Mouse (Mus musculus) natural killer cell, adult 2 months (primary cell): ENCODE data around the gene Rnf43.

ENCODE experiments used
- DNase-seq, 2 experiments: peaks; one replicate each; pipeline ENCODE4 v3.0.0; 2022; ENCODE audit warnings: low spot score in 2 of 2

Gene Rnf43

DNA sequence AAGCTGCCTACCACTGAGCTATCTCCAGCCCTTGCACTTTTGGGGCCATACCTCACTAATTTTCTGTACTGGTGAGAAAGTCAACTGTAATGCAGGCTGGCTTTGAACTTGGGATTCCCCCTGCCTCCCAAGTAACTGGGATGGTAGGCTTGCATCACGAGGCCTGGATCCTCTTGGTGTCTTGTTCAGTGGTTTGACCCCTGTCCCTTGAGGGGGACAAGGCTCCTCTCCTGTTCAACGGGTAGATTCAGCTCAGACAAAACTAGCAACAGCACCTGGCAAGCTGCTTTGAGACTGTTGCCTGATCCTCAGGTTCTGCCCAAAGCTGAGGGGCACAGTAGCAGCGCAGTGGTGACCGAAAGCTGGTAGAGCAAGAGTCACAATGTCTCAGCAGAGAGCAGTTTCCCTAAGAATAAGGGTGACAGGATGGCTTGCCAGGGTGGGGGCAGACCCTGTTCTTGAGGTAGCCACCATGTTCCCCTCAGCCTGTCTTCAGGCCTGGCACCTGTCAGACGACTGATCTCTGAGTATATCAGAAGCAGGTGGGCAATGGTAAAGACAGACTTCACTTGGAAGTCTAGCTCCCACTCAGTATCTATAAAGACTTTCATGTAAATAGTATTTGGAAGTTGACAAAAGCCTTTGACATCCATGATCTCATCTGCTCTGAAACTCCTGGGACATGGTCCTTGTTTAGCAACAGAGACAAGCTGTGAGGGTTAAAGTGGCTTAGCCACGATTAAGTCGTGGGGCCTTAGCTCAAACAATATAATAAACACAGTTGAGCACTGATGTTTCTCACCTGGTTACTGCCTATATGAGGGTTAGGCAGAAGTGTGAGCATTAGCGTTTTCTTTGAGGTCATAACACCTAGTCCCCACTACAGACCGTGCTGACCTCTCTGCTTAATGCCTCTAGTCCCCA lies 83.4 kb downstream of the Rnf43 start:
- DNase-seq, result peak; percentile 37 to 71

DNA sequence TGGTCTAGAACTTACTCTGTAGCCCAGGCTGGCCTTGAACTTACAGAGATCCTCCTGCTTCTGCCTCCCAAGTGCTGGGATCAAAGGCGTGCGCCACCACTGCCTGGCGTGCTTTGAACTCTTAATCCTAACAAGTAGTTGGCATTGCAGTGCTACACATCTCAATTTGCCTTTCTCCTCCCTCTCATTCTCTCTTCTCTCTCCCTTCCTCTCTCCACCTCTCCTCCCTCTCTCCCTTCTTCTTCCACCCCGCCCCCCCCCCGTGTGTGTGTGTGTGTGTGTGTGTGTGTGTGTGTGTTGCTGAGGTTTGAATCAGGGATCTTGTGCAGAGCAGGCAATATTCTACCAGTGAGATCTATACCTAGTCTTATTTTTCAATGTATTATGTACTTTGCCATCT lies 84.8 kb downstream of the Rnf43 start:
- DNase-seq, result no peak

DNA sequence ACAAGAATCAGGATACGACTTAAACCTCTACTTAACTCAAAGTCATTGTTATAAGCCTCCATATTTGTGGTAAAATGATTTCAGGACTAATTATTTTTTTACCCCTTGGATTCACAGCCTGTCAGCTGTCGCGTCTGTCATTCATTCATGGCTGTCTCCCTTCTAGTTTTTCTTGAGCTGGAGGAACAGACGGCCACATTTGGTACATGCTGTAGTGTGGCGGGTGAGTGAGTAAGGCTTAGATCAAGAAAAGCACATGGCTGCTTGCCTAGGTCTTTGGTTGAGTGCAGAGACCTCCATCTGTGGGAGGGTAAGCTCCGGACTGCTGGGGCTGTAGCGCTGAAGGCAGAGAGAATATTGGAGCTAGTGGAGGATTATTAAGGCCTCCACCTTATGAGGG lies 85.2 kb downstream of the Rnf43 start:
- no peak for DNase-seq

DNA sequence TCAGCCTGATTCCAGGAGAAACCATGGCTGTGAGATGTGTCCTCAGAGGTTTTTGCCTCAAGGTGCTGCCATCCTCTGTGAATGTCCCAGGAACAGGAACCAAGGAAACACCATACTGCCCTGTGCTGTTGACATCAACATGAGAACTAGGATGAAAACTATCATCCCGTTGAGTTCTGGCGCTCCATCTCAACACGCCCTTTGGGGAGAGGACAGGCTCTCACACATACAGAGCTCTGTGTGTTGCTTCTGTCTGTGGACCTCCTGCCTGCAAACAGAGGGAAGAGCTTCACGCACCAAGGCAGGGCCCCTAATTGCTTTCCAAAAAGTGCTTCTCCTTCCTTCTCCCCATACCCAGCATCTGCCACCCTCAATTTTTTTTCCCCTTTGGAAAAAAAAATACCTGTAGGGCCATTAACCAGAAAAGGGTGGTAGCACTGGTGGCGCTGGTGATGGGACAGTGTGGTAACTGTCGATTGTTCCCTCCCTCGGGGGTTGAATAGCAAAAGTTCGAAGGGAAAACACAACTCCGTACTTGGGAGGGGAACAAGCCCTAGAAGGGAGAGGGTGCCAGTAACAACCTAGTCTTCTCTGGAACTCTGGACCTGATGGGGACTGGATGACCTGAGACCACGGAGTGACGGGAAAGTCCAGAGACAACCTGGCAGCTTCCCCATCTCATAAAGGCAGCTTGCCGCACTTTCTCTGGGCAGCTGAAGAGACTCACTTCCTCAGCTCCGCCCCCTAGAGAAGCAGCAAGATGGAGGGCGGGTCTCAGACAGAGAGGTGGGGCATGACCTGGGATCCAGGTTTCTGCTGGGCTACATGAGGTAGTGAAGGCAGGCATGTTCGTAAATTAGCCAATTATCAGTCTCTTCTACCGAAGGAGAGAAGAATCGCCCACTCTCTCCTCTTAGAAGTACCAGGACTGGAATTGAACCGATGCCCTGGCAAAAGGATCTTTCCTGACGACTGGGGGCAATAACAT lies 85.9 kb downstream of the Rnf43 start:
- peak; percentile 89 to 90 for DNase-seq

DNA sequence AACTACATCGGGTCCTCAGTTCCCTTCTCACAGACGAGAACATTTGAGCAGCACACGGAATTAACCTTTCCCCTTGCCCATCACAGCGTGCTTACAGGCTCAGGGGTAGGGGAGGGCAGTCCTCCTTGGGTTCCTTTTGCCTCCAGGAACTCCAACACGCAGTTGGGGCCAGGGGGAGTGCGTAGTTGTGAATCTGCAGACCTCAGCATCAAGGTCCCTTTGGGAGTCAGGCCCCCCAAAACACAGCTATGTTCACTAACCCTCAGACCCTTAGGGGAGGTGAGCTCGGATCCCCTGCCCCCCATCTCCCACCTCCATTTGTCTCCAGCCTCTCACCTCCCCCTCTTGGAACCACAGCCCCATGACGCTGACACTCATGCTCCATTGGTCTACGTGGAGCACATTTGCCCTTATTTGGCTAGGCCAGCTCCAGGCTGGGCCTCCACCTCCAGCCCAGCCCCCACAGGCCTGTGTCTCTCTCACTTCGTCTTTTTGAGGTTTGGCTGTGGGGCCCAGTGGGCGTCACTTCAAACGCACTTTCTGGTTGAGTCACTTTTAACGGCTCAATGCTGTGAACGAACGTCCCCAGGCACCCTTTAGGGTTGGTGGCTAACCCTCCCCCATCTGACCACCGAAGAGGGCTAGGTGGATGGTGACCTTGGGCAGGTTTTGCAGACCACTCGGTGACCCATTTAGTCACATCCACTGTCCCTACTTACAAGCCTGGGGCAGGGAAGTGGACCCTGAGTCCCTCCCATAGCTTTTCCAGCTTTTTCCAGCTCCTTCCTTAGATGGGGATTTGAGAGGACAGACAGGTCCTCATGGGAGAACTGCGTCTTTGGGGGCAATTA lies 86.9 kb downstream of the Rnf43 start:
- peak; percentile 97 to 98 for DNase-seq

DNA sequence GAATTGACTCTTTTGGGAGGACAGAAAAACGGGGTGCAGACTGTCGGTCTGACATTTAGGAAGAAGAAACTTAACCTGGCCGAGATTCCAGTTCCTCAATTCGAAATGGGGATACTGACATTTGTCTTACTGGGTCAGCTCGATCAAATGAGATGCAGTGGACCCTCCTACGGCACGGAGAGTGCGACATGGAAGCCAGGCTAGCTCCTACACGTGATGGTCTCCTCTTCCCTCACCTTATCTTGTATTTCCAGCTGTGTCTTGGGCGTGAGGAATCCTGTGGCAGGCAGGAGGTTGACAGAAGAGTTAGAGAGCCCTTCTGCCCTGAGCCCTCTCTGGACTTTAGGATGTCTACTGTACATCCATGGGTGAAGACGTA lies 87.5 kb downstream of the Rnf43 start:
- DNase-seq, result peak in 1 of 2 experiments; percentile 60

DNA sequence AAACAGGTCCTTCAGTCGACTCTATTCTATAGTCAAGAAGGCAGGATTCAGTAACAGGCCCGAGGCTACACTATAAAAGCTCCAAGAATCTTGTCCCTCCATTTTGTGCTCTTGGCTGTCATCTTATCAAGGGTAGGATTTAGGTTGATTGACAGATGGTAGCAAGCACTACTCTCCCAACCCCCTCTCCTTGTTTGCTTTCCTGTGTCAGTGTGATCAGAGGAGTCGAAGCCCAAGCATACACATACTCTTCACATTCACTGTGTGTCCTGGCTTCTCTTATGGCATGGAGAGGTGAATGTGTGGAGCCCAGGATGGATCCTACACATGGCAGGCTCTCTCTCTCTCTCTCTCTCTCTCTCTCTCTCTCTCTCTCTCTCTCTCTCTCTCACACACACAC lies 88.0 kb downstream of the Rnf43 start:
- DNase-seq, result peak in 1 of 2 experiments; percentile 58

DNA sequence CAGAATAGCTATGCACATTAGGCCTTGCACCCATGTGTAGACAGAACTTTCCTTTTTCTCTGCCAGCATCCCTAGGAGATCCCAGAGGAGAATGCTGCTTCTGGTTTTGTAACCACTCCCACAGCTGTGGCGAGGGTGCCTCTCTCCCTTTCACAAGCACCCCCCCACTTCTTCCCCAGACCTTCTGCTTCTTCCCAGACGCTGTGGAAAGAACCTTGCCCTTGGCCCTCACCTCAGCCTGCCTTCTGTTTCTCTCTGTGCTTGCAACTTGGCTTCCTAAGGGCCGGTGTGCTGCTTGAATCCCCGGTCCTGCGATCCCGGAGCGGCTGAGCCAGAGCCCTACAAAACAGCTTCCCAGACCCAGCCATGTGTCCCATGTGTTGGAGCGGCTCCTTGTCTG lies 88.5 kb downstream of the Rnf43 start:
- peak in 1 of 2 experiments; percentile 37 for DNase-seq

DNA sequence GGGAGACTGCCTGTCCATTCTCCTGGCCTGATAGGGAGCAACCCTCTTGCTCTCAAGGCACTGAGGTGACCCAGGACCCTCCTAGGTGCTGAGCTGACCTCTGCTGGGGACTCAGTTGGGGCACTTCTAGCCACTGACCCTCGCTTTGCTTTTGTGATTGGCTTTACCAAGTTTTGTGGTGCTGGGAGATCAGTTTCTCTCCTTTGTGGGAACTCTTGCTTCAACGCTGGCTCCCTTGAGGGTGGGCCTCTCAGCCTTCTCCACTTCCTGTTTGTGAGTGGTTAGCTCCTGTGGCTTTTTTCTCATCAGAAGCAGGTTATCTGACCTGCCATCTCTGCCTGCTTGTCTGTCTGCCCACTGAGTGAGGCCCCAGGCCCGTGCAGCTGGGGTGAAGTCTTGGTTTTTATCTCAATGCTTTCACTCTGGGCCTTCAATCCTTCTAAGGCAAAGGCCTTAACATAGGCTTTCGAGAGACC lies 89.0 kb downstream of the Rnf43 start:
- peak; percentile 86 to 92 for DNase-seq

DNA sequence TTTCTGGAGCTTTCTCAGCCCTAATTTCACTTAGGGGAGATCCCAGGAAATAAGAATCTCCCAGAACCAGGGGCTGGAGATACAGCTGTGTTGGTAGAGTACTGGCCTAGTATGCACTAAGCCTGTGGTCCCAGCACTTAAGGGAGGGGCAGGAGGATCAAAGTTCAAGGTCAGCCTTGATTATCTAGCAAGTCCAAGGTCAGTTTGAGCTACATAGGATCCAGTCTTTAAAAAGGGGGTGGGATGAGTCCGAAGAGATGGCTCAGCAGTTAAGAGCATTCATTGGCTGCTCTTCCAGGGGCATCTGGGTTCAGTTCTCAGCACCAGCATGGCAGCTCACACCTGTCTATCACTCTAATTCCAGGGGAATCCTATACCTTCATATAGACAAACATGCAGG lies 89.8 kb downstream of the Rnf43 start:
- DNase-seq, result no peak

DNA sequence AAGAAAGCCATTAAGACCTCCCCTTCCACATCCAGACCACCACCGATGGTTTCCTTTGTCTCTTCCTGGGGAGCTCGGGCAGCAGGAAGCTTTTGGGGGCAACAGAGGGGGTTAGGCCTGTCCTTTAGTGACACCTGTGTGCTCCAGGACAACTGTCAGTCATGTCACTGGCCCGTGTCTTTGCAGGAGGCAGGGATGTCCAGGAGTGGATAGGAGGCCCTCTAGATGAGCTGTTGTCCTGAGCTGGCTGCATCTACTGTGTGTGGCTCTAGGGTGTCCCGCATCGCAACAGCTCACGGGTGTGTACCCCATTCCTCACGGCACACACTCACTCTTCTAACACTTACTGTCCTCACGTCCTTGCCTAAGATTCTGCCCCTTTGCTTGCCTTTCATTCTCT lies 90.7 kb downstream of the Rnf43 start:
- DNase-seq, result no peak

DNA sequence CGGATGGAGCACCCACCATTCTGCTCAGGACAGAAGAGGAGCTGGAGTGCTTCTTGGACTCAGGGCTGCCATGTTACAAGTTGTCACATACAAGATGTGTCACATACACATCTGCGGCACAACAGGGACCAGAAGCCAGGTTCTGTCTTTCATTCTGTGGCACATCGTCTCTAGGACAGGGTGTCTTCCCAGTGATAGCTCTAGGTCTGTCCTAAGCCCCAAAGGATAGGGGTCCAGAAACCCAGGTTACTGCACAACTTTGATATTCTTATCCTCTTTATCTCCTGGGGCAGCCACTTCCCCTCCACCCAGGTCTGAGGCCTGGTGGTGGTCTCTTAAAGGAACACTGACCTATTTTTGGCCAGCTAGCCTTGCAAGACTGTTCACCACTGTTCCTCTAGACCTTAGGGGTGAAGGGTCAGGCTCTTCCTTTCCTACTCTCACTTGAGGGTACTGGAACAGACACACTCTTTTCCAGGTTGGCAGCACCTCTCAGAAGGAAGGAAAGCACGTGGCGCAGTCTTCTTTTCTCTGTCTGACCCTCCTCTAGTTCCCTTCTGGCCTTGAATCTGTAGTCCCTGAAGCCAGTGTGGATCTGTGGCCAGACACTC lies 91.5 kb downstream of the Rnf43 start:
- no peak for DNase-seq

DNA sequence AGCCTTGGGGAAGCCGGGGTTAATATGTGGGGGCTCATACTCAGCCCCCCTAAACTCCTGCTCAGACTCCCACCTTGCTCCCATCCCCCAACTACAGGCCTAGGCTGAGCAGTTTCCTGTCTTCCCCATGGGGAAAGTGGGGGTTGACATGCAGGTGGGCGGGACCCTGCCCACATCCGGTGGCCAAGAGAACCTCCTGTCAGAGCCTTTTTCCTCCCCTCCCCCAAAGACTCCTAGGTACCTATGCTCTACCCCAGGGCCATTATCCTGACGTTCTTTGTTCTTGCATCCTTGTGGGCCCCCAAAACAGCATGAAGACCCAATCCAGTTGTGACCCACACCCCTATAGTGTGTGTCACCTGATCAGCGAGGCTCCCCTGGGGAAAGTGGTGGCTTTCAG lies 92.1 kb downstream of the Rnf43 start:
- DNase-seq, result peak; percentile 89

DNA sequence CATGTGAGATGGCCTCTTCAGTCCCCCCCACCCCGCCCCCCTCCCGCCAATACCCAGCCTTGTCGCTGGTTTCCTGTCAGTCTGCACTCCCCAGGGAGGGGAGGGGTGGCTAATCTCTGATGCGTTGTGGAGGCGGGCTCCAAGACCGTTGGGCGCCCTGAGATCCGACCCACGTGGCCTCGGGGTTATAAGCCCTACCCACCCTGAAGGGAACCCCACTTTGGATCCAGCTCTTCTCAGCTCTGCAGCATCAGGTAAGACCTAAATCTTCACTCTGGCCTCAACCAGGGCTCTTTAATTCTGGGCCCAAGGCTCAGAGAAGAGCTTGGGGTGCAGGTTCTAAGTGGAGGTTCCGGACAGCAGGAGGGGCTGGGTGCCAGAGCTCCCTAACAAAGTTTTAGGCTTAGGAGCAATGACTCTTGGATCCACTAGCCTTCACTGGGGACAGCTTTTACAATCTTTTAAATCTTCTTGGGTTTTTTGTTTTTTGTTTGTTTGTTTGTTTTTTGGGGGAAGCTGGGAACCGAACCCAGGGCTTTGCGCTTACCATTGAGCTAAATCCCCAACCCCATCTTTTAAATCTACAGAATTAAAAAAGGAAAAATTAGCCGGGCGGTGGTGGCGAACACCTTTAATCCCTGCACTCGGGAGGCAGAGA lies 93.0 kb downstream of the Rnf43 start:
- DNase-seq, result peak; percentile 97 to 98

DNA sequence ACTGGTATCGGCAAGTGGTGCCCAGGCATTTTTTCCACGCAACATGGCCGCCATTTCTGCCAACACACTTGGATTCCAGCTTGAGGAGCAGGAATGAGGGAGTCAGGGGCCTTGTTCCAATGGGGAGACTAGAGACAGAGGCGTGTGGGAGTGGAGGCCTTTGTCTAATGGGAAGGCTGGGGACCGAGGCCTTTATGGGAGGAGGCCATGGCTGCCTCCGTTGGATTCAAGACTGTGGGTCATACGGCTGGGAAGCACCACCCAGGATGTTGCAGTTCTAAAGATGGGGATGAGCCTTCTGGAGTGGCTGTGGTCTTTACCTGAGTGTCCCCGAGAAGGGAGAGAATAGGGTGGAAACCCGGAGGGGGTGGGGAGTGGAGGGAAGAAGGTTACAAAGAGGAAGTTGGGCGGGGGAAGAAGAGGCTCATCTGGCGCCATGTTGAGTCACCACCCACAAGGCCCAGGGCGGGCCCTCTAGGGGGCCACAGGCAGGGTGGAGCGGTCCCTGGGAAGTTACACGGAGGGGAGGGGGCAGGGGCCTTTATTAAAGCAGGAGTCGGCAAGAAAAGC lies 93.8 kb downstream of the Rnf43 start:
- DNase-seq, result peak; percentile 74 to 79

DNA sequence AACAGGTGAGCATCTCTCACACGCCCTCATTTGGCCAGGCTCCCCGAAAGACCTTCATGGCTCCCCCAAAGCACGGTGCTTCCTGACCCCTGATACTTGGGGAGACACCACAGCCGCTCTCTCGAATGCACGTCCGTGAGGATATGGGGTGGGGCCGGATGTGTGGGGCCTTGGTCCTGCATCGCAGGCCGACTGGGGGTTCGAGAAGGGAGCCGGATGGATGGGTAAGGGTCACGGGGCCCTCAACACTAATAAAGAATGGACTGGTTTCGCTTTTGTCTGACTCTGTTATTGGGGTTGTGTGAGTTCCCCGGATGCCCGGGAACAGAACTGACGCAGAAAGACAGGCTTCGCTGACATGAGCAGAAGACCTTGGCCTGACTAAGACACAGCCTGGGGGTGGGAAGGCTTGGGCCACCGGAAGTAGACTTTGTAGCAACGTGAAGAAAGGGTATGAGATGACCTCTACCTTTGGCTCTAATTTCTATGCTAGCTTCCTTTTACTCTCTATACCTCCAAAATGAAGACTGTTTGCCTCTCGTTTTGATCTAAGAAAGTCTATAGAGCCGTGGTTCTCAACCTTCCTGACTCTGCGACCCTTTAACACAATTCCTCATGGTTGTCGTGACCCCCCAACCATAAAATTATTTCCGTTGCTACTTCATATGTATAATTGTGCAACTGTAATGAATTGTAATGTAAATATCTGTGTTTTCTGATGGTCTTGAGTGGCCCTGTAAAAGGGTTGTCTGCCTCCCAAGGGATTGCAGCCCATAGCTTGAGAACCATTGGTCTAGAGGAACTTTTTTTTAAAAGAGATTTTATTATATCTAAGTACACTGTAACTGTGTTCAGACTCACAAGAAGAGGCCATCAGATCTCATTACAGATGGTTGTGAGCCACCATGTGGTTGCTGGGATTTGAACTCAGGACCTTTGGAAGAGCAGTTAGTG lies 94.8 kb downstream of the Rnf43 start:
- peak; percentile 69 to 72 for DNase-seq

DNA sequence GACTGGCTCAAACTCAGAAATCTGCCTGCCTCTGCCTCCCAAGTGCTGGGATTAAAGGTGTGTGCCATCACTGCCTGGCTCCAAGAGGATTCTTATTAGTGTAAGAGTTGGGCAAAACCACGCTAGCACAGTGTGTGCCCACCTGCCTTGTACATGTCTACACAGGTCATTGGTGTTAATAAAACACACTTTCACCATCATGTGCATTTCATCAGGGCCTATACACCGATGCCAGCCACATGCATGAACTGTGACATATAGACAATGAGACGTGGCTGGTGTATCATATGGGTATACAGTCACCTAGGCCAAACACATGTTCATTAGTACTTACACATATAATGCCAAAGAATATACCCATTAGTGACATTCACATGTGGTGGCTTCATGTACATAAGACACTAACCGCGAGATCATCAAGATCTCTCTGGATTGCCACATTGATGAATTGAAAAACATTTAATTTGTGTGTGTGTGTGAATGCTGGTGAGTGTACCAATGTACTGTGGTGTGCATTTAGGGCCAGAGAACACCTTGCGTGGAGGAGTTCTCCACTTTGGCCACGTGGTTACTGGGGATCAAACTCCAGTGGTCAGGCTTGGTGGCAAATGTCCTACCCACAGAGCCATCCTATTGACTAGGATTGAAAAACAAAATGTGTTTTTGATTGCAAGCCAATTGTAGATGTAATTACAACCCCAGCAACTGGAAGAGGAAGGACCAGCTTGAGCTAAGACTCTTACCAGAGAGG lies 95.8 kb downstream of the Rnf43 start:
- DNase-seq, result peak; percentile 63 to 73

DNA sequence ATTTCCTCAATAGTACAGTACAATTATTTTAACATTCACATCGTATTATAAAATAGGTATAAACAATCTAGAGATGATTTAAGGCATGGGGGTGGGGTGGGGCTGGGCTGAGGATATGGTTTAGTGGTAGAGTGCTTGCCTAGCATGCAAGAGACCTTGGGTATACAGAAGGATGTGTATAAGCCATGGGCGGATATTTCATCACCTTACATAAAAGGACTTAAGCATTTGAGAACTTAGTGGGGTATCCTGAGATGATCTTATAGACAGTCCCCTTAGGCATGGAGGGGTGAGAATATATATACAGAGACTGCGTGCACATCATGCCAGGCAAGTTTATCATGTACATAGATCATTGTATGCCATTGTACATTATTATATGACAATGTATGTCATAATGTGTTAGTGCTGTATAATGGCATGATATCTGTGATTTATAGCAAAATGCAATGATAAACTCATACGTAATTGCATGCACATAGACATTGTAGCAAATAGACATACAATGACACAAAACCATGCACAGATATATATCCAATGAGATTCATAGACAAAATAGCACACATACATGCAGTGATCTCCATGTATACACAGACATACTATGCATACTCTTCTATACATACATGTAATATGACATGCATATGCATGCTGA lies 96.6 kb downstream of the Rnf43 start:
- DNase-seq, result peak; percentile 36 to 56
